Mouse (Mus musculus) cerebellum, postnatal 10 days (tissue): ENCODE measurements around the gene Fam89b.
"Not testable (repeated sequence)": the region's sequence is repeated elsewhere in the genome, so short reads cannot be mapped to it uniquely, and the experiment has no call there.

Source experiments
- DNase-seq, 2 experiments: peaks; one replicate each; pipeline ENCODE4 v3.0.0; 2021; ENCODE audit warnings: mixed read lengths in 2 of 2

The Fam89b gene

DNA sequence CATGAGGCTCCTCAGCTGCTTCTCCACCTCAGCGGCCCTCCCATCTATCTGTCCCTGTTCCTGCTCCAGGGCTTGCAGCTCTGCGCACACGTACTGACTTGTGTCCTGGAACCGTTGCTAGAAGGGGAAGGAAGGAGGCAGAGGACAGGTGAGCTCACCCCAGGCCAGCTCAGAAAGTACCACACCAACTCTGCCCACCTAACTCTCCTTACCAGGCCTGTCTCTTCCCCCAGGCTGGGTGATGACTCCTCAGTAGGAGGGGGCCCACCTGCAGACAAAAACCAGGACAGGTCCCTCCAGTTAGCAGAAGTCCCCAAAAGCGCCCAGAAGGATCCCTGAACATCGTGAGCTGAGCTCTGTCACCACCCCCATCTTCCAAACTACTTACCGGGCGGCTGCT is 18.9 kb downstream of the Fam89b start:
- DNase-seq: no peak

DNA sequence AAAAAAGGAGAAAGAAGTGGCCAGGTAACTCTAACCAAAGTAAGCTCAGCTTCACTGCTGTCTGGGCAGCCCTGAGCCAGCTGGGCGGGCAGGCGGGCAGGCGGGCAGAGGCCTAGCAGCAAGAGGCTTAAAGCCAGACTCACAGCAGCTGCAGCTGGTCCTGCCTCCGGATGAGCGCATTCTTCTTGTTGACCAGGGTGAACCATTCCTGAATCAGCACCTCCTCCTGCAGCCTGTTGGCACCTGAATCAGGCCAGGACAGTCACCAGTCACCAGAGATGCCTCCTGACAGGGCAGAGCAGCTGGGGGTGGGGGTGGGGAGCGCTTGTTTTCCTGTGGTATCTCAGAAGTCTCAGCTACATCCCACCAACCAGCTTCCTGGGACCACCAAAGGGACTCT is 19.4 kb downstream of the Fam89b start:
- peak; percentile 61 for DNase-seq

- DNase-seq: no peak
Measured at GRCm38 (mm10) chr19:5704801-5705571, 24.5 kb downstream of the Fam89b start.

DNA sequence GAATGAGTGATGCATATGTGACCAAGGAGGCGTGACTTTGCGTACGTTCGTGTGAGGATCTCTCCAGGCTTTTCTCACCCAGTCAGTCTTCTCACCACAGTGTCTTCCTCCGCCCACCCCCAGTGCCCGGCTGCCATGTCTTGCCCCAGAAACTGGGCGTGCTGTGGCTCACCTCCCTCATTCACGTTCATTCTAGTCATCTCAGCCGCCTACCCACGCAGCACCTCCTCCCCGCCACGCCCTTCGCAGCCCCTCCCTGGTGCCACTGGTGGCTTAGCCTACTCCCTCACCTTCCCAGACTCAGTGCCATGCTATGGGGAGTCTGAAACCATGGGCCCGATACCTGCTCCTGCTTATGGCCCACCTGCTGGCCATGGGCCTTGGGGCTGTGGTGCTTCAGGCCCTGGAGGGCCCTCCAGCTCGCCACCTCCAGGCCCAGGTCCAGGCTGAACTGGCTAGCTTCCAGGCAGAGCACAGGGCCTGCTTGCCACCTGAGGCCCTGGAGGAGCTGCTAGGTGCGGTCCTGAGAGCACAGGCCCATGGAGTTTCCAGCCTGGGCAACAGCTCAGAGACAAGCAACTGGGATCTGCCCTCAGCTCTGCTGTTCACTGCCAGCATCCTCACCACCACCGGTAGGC is 25.2 kb downstream of the Fam89b start, which contains the start of gene Kcnk7:
Gene Kcnk7, plus strand, starts transcription at position 205 of the 638 bp plus-strand sequence.
- no peak for DNase-seq

GRCm38 (mm10) chr19:5695849-5696462 is 33.5 kb downstream of the Fam89b start:
- peak; percentile 59 to 63 for DNase-seq

DNA sequence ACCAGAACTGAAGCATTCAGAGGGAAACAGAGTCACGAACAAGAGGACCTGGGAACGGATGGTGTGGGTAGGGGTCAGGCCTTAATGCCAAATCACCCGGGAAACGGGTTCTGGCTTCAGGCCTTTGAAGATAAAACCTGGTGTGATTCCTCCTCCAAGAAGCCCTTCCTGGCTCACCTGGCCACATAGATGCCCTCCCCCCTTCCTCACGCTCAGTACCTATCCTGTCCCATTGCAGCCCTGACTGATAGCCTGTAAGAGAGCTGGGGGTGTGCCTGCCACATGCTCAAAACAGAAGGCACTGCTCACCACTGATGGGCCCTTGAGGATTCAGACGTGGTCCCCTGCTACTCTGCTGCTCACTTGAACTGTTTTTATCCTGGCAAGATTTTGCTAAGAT is 35.7 kb downstream of the Fam89b start:
- no peak for DNase-seq

GRCm38 (mm10) chr19:5692913-5693396 is 36.5 kb downstream of the Fam89b start:
- DNase-seq: peak in 1 of 2 experiments; percentile 47

DNA sequence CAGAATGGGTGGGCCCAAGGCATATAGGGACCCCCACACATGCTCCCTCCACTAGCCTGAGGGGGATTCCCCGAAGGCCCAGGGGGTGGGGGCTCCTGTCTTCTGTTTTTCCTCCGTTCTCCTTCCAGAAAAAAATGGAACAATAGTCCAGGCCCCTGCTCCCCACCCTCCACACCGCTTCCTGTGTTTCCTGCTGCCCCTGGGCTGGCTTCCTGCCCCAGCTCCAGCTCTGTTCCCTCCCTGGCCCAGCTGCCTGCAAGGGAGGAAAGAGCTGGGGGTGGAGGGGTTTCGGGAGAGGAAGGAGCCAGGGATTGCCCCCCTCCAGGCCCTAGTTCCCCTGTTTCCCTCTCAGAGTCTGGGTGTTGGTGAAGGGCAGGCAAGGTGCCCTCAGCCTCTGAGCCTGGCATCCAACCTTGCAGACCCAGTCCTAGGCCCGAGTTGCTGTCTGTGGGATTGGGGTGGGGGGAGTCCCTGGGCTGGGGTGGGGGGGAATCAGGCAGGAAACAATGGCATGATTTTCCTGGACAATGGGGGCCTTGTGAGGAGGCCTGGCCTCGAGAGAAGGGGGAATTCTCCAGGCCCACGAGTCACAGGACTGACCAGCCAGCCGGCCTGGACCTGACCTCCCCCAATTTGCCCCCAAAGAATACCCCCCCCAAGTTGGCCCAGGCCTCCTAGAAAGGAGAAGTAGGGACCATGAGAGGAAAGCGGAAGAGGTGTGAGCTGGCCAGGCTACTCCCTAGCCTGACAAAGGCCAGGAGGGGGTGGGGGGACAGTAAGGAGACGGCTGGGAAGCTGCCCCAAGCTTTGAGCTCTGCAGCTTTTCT is 37.2 kb downstream of the Fam89b start:
- DNase-seq: peak in 1 of 2 experiments; percentile 39

DNA sequence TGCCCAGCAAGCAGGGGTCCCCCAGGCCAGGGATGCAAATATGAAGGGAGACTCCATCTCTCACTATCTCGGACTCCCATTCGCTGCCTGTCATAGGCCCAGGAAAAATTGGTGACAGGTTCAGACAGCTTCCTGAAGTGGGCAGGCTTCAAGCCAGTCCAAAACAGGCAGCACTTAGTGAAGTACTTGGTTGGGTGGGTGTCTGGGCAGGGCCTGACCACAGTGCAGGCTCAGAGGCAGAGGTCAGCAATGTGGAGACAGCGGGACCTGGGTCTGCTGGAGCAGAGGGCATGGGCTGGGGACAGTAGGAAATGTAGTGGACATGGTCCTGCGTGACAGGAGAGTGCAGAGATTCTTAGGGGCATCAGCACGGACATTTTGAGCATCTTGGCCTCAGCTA is 37.9 kb downstream of the Fam89b start:
- DNase-seq: no peak

GRCm38 (mm10) chr19:5690343-5690735 is 39.1 kb downstream of the Fam89b start:
- peak in 1 of 2 experiments; percentile 72 for DNase-seq

DNA sequence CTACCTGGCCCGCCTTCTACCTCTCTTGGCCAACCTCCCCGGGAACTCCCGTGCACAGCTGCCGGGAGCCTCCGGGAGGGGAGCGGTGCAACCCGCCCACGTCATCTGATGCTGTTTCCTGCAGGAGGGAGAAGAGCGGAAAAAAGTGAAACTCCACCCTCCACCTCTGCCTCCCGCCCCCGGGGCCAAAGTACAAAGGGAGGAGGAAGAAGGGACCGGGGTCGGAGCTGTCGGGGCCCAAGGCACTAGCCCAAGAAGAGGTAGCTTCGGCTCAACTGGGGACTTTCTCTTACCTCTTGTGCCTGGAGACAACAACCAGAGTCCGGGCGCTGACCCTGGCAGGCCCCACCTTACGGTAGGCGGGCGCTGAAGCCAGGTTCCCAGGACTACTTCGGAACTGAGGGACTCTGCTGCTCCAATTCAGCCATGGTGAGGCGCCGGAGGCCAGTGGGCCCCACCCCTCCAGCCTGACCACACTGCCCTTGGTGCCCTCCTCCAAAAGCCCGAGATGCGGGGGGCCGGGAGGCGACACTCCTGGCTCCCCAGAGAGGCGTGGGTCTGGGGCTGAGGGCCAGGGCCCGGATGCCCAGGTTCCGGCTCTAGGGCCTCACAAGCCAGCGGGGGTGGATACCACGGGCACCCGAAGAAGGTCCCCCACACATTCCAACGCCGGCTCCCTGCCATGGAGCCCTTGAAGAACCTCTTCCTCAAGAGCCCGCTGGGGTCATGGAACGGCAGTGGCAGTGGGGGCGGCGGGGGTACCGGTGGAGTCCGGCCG is 39.7 kb downstream of the Fam89b start:
- peak; percentile 76 to 77 for DNase-seq

GRCm38 (mm10) chr19:5689088-5689428 is 40.4 kb downstream of the Fam89b start:
- no peak for DNase-seq

DNA sequence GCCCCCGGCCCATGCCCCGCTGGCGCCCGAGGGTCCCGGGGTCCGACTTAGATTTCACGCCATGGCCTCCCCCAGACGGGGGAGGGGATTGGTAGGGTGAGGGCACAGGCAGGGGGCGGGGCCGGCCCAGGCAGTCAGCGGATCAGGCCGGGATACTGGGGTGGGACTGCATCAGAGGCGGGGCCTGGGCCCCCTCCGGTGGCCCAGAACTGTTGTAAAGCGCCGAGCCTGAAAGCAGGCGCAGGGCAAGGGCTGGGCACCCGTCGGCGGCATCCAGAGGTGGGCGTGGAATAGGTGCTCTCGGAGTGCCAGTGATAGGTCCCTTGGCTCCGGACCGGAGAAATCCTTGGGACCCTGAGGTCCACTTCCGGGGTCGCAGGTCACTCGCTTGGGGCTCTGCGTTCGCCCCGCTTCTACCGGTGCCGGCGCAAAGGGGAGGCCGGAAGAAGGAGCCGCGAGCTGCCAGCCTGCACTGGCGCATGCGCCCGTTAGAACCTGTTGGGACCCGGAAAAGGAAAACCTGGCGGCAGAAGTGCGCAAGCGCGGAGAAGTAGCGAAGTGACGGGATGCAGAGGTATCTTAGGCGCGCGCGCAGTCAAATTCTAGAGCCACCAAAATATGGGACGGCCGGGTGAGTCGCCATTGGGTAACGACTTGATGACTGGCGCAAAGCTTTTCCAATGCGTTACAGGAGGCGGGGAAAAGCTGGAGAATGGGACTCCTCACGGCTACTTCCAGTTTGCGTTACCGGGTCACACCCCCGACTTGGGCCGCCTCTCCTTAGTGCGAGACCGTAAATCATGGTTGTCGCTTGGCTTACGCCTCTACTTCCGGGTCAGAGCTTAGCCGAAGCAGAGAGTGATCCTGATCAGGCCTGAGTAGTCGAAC is 41.0 kb downstream of the Fam89b start, which contains the start of the genes Map3k11 and Pcnx3:
Gene Map3k11, plus strand, starts transcription at position 543 of the 888 bp plus-strand sequence.
Gene Pcnx3, minus strand, starts transcription at position 709 of the 888 bp plus-strand sequence.
- peak; percentile 97 to 99 for DNase-seq

- DNase-seq: no peak
Measured at GRCm38 (mm10) chr19:5687738-5688137, 41.7 kb downstream of the Fam89b start.

- not testable (repeated sequence) for DNase-seq
Measured at GRCm38 (mm10) chr19:5686954-5687353, 42.5 kb downstream of the Fam89b start.

GRCm38 (mm10) chr19:5686437-5686836 is 43.0 kb downstream of the Fam89b start:
- DNase-seq: no peak

- no peak for DNase-seq
Measured at GRCm38 (mm10) chr19:5685861-5686260, 43.6 kb downstream of the Fam89b start.

DNA sequence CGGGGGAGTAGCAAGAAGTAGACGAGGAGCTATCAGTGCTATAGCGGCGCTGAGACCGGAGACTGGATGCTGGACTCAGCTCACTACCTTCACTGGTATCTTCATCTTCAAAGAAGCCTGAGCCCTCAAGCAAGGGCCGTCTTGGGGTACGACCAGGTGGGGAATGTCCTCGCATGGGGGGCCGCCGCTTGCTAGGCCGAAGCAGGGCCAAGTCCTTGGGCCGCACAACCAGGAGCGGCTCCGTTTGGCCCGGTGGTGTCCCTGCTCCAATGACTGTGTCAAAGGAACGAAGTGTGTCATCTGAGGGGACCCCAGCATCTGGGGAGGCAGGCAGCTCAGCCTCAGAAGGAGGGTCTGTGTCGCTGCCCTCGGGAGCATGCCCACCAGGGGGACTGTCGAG is 44.0 kb downstream of the Fam89b start:
- DNase-seq: no peak

GRCm38 (mm10) chr19:5684985-5685384 is 44.5 kb downstream of the Fam89b start:
- DNase-seq: no peak

DNA sequence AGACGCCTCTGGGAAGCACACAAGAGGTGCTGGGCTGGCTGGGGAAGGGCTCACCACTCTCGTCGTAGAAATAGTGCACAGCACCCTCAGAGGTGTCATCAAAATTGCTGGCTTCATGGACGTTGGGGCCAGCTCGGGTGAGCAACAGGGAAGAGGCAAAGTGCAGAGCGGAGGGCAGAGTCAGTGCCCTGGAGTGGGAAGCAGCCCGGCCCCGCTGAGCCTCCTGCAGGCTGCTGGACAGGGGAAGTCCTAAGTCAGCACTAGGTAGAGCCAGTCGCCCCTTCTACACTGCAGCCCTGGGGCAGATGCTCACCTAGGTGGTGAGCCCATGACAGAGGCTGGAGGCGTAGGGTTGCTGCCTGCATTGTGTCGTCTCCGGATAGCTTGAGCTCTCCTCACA is 45.2 kb downstream of the Fam89b start:
- no peak for DNase-seq

DNA sequence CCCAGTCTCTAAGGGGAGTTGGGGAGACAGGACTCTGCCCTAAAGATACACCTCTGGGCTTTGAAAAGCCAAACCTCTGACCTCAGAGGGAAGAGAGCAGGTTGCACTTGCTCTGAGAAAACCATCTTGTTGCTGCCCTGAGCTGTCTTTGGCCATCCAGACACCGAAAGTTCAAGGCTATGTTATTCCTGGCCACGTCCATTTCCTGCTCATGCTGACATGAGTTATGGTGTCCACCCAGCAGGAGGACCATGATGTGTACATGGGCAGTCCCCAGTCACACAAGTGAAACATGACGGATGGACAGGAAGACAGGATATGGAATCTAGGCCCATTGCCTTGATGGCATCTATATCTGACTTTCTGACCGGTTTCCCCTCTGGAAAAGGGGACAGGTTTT is 49.0 kb downstream of the Fam89b start:
- DNase-seq: no peak
